Mouse (Mus musculus) kidney, embryonic 15.5 days (tissue): ENCODE data around the gene Bspry. TPM values are rescaled to one million over a fixed set of nuclear protein-coding genes. Genes with fewer than 3 reads are reported as not detected.

Experiments
- ATAC-seq: fragments of 200-750 bp; cut with Nextera tagmentation; replicated peaks from 2 replicates; pipeline ENCODE4 v1.8.0; 2017; ENCODE audit warnings: moderate TSS enrichment; ENCODE audit not compliant: low FRiP score
- H3K27ac ChIP-seq: fragments of 300-500 bp; sonication (generic); 2 replicates; pipeline ENCODE4 v1.5.1; 2015; ENCODE audit warnings: mild to moderate bottlenecking, inconsistent platforms
- H3K27me3 ChIP-seq: fragments of 300-500 bp; sonication (generic); 2 replicates; pipeline ENCODE4 v1.6.1; 2015; ENCODE audit warnings: inconsistent platforms
- H3K36me3 ChIP-seq: fragments of 300-500 bp; sonication (generic); 2 replicates; pipeline ENCODE4 v1.6.1; 2015; ENCODE audit warnings: inconsistent platforms
- H3K4me1 ChIP-seq: fragments of 300-500 bp; sonication (generic); 2 replicates; pipeline ENCODE4 v1.6.1; 2015; ENCODE audit warnings: inconsistent platforms
- H3K4me2 ChIP-seq: fragments of 300-500 bp; sonication (generic); 2 replicates; pipeline ENCODE4 v1.6.1; 2015; ENCODE audit warnings: moderate library complexity, mild to moderate bottlenecking, inconsistent platforms
- H3K4me3 ChIP-seq: fragments of 300-500 bp; sonication (generic); replicated peaks from 2 replicates; pipeline ENCODE4 v1.5.1; 2015; ENCODE audit warnings: mild to moderate bottlenecking, inconsistent platforms
- H3K9ac ChIP-seq: fragments of 300-500 bp; sonication (generic); 2 replicates; pipeline ENCODE4 v1.6.1; 2015; ENCODE audit warnings: mild to moderate bottlenecking, inconsistent platforms
- H3K9me3 ChIP-seq: fragments of 300-500 bp; sonication (generic); replicated peaks from 2 replicates; pipeline ENCODE4 v1.6.1; 2016; ENCODE audit warnings: inconsistent platforms
- polyA plus RNA-seq: library from polyadenylated mRNA; unstranded; fragments of >200 nt; fragmentation: Nextera tagmentation; extraction: Ambion mirVana; gene quantifications from 2 replicates; pipeline ENCODE4 v1.2.1, GENCODE M21; 2015

Gene Bspry
- polyA plus RNA-seq, 1 experiment from 2014 or later = 19.5 TPM

DNA sequence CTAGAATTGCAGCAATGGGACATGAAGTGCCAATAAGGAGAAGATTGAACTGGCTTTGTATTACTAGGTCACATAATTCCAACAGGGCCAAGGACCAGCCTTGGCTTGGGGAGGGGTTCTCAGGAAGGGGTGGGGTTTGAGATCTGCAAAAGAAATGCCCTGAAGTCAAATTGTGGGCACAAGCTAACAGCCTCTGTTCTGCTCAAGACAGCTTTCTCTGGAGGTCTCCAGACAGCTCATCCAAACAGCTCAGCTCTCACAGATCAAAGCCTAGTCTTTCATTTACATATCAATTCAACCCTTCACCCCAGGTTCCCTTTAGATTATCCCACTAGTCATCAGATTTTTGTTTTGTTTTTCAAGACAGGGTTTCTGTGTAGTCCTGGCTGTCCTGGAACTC, 64.9 kb downstream of the Bspry start:
- ATAC-seq = no peak
- H3K4me3 ChIP-seq = no peak overlapping the region
- H3K27ac ChIP-seq = no peak overlapping the region
- no peak overlapping the region for H3K4me2 ChIP-seq
- H3K4me1 ChIP-seq = no peaks in the 10 kb centered on the region
- H3K27me3 ChIP-seq = no peaks in the 10 kb centered on the region
- no peaks in the 10 kb centered on the region for H3K36me3 ChIP-seq
- H3K9me3 ChIP-seq = no peaks in the 10 kb centered on the region
- H3K9ac ChIP-seq = no peak overlapping the region

Other genes with a start within 250 kb of the Bspry start
- gene Zfp37, start 249.0 kb upstream of the Bspry start, polyA plus RNA-seq = 10.2 and 11.3 TPM in 2 replicates
- 23.9 and 26.5 TPM in 2 replicates for gene Slc31a2, start 217.5 kb upstream of the Bspry start, polyA plus RNA-seq
- 24.3 and 24.7 TPM in 2 replicates for gene Fkbp15, start 119.5 kb upstream of the Bspry start, polyA plus RNA-seq
- 50.9 and 53.9 TPM in 2 replicates for gene Slc31a1, start 119.3 kb upstream of the Bspry start, polyA plus RNA-seq
- 161 and 178 TPM in 2 replicates for gene Cdc26, start 71.4 kb upstream of the Bspry start, polyA plus RNA-seq
- 23.5 and 24.9 TPM in 2 replicates for gene Prpf4, start 71.3 kb upstream of the Bspry start, polyA plus RNA-seq
- 0.29 and 0.35 TPM in 2 replicates for gene Rnf183, start 44.8 kb upstream of the Bspry start, polyA plus RNA-seq
- 11.8 and 13.6 TPM in 2 replicates for gene Wdr31, start 9.2 kb upstream of the Bspry start, polyA plus RNA-seq
- gene Hdhd3, start 23.4 kb downstream of the Bspry start, polyA plus RNA-seq = 14.7 and 15.2 TPM in 2 replicates
- 97.3 and 106 TPM in 2 replicates for gene Alad, start 39.9 kb downstream of the Bspry start, polyA plus RNA-seq
- 94.0 and 100 TPM in 2 replicates for gene Pole3, start 45.0 kb downstream of the Bspry start, polyA plus RNA-seq
- gene 4933430I17Rik, start 45.3 kb downstream of the Bspry start, polyA plus RNA-seq = 0.47 and 0.57 TPM in 2 replicates
- 53.7 and 56.9 TPM in 2 replicates for gene Rgs3, start 79.8 kb downstream of the Bspry start, polyA plus RNA-seq